Mouse (Mus musculus) bone marrow macrophage, adult 2 months (primary cell): ENCODE measurements around the gene Col23a1.

Experiments used
- CTCF ChIP-seq: IDR thresholded peaks from 2 replicates; pipeline ENCODE4 v1.5.1; 2012; ENCODE audit warnings: low read depth, mild to moderate bottlenecking, low read length, moderate library complexity
- POLR2A ChIP-seq: IDR thresholded peaks from 2 replicates; pipeline ENCODE4 v1.6.1; 2012; ENCODE audit warnings: mild to moderate bottlenecking, low read depth, low read length, borderline replicate concordance

DNA sequence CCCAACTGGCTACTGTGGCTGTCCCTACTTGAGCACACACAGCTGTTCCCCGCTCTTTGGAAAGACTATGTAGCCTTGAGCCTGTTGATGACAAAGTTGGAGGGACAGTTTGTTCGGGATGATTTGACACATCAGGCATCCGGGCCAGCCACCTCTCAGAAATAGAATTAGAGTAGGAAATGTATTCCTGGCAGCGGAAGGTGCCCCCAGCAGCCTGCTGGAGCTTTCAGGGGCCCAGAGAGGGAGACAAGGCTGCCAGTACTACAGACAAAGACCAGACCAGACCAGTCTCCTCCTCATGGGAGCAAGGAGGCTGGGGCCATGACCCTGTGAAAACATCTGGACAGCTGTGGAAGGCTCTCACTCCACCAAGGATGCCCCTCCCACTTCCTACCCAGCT, 53.6 kb downstream of the Col23a1 start:
- TF ChIP-seq POLR2A = no peak
- no peak for TF ChIP-seq CTCF
